ENCODE assay signal across 10 mouse cellular contexts in the genomic region with DNA sequence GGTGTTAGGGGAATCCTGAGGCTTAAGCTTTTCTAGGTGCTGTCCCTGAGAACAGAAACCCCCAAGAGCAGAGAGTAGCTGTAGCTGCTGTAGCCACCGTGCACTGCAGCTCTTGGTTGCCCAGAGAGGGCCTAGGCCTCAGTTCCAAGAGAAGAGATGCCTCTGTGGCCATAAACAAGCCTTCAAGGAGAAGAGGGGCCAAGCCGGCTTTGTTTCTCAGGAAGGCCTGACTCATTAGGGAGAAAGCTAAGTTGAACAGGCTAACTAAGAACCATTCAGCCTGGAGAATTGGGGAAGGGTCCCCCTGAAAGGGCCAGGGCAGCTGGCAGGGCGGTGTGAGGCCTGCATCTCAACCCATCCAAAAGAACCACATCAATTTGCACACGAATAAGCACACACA.
DNase-seq lines count a peak whose midpoint lies in the region; ATAC-seq and TF ChIP-seq lines count a peak whose summit lies in the region.
"Had no signal": no experiment of that assay in that cellular context is flagged by ENCODE, and none has a peak within 500 bp of the region (broad histone marks: within the 10 kb centered on the region; RNA-seq: fewer than 3 reads in every experiment).

No protein-coding gene starts in this region.

- peaks cover 49% of the 10 kb centered on the region for H3K4me1 ChIP-seq in neural tube, embryonic 12.5 days

- 9% methylated on average over 4 of the region's 4 CpGs for WGBS in neural tube, embryonic 12.5 days

- no peaks in the 10 kb centered on the region for H3K27me3 ChIP-seq in neural tube, embryonic 12.5 days (replicated peaks)
- H3K27me3 ChIP-seq: heart, embryonic 15.5 days; liver, embryonic 13.5 days had no signal

- peak overlapping the region; percentile 57 for H3K27ac ChIP-seq in left cerebral cortex, adult 2 months
- H3K27ac ChIP-seq in neural tube, embryonic 12.5 days, result peak overlapping the region; percentile 80
- H3K27ac ChIP-seq: heart, embryonic 15.5 days; liver, embryonic 13.5 days had no signal

- intact Hi-C loops in left cerebral cortex, adult 2 months (cut with DNase I), result no loop called here

- H3K9ac ChIP-seq in neural tube, embryonic 12.5 days, result peak overlapping the region; percentile 29; the same call in 1 of the 2 replicates
- H3K9ac ChIP-seq: heart, embryonic 15.5 days; liver, embryonic 13.5 days had no signal

- no peaks in the 10 kb centered on the region for H3K9me3 ChIP-seq in neural tube, embryonic 12.5 days
- H3K9me3 ChIP-seq: heart, embryonic 15.5 days; liver, embryonic 13.5 days had no signal

- TF ChIP-seq CTCF in left cerebral cortex, adult 2 months (IDR thresholded peaks at IDR 0.05), result no peak

- H3K4me3 ChIP-seq in left cerebral cortex, adult 2 months, result no peak overlapping the region
- no peak overlapping the region for H3K4me3 ChIP-seq in neural tube, embryonic 12.5 days
- H3K4me3 ChIP-seq: heart, embryonic 15.5 days; liver, embryonic 13.5 days had no signal

- 0 out of 2 replicates have a peak, but pooled peaks cover under 1% of the 10 kb centered on the region for H3K36me3 ChIP-seq in neural tube, embryonic 12.5 days
- H3K36me3 ChIP-seq: heart, embryonic 15.5 days; liver, embryonic 13.5 days had no signal

- peak; percentile 75; the same call in 1 of the 2 replicates for ATAC-seq in neural tube, embryonic 12.5 days (ENCODE audit: low FRiP score, low read depth)

- peak in 1 of 2 experiments; percentile 23 for DNase-seq in left cerebral cortex, adult 2 months (ENCODE audit: extremely low spot score in 1 of 2, low spot score in 2 of 2)
- DNase-seq in left cerebral cortex, adult 11 months (ENCODE audit: low spot score), result no peak
- peak; percentile 66 for DNase-seq in embryo, embryonic 10.5 days (ENCODE audit: low spot score)
- peak; percentile 39 to 49 for DNase-seq in frontal cortex, adult 2 months (ENCODE audit: extremely low spot score in 1 of 2, low spot score in 1 of 2)
- no peak for DNase-seq in yolk sac, embryonic 10.5 days (ENCODE audit: low spot score)
- DNase-seq in spleen, postnatal 4 days (ENCODE audit: low spot score in 2 of 2), result no peak
- DNase-seq in B cell, adult 2 months, result no peak
- DNase-seq: liver, embryonic 13.5 days had no signal

- peak overlapping the region; percentile 31 for H3K4me2 ChIP-seq in neural tube, embryonic 12.5 days (replicated peaks)
- H3K4me2 ChIP-seq: heart, embryonic 15.5 days; liver, embryonic 13.5 days had no signal

Comparison
In these comparisons a context has a peak if more than half of its experiments do, and no peak if none do; other contexts are left out.
1. DNase-seq: peak in embryo, embryonic 10.5 days (single experiment) and frontal cortex, adult 2 months (2 of 2); none in left cerebral cortex, adult 11 months (single experiment), yolk sac, embryonic 10.5 days (single experiment), spleen, postnatal 4 days (0 of 2) and B cell, adult 2 months (0 of 2).